Mouse (Mus musculus): Measurements from ENCODE around the gene Surf2. TPM values are rescaled to one million over a fixed set of nuclear protein-coding genes. Genes with fewer than 3 reads are reported as not detected.

Surf2 gene
- polyA plus RNA-seq, 1 experiment from 2014 or later: 48.1 TPM

Other genes with a start within 250 kb of the Surf2 start
- gene Lcn4, start 245.1 kb upstream of the Surf2 start, polyA plus RNA-seq (2016; fragmentation: Nextera tagmentation; extraction: Ambion mirVana): not detected in 2 replicates
- not detected in 2 replicates for gene Abo, start 51.4 kb upstream of the Surf2 start, polyA plus RNA-seq (2016; fragmentation: Nextera tagmentation; extraction: Ambion mirVana)
- 21.6 and 23.8 TPM in 2 replicates for gene Surf6, start 13.5 kb upstream of the Surf2 start, polyA plus RNA-seq (2016; fragmentation: Nextera tagmentation; extraction: Ambion mirVana)
- 30.0 and 32.1 TPM in 2 replicates for gene Med22, start 5.7 kb upstream of the Surf2 start, polyA plus RNA-seq (2016; fragmentation: Nextera tagmentation; extraction: Ambion mirVana)
- 560 and 587 TPM in 2 replicates for gene Rpl7a, start 5.6 kb upstream of the Surf2 start, polyA plus RNA-seq (2016; fragmentation: Nextera tagmentation; extraction: Ambion mirVana)
- 41.6 and 42.5 TPM in 2 replicates for gene Surf1, start 163 bp downstream of the Surf2 start, polyA plus RNA-seq (2016; fragmentation: Nextera tagmentation; extraction: Ambion mirVana)
- gene Surf4, start 17.6 kb downstream of the Surf2 start, polyA plus RNA-seq (2016; fragmentation: Nextera tagmentation; extraction: Ambion mirVana): 120 and 124 TPM in 2 replicates
- gene Stkld1, start 17.7 kb downstream of the Surf2 start, polyA plus RNA-seq (2016; fragmentation: Nextera tagmentation; extraction: Ambion mirVana): 0.06 and 0.14 TPM in 2 replicates
- 33.8 and 35.2 TPM in 2 replicates for gene Rexo4, start 48.0 kb downstream of the Surf2 start, polyA plus RNA-seq (2016; fragmentation: Nextera tagmentation; extraction: Ambion mirVana)
- 0.96 and 1.1 TPM in 2 replicates for gene Adamts13, start 57.0 kb downstream of the Surf2 start, polyA plus RNA-seq (2016; fragmentation: Nextera tagmentation; extraction: Ambion mirVana)
- 16.5 and 19.1 TPM in 2 replicates for gene Cacfd1, start 93.6 kb downstream of the Surf2 start, polyA plus RNA-seq (2016; fragmentation: Nextera tagmentation; extraction: Ambion mirVana)
- 0.31 and 0.36 TPM in 2 replicates for gene Slc2a6, start 111.6 kb downstream of the Surf2 start, polyA plus RNA-seq (2016; fragmentation: Nextera tagmentation; extraction: Ambion mirVana)
- 0.14 and 0.90 TPM in 2 replicates for gene Mymk, start 155.8 kb downstream of the Surf2 start, polyA plus RNA-seq (2016; fragmentation: Nextera tagmentation; extraction: Ambion mirVana)
- 0.77 and 1.3 TPM in 2 replicates for gene Adamtsl2, start 163.0 kb downstream of the Surf2 start, polyA plus RNA-seq (2016; fragmentation: Nextera tagmentation; extraction: Ambion mirVana)
- 0.08 TPM in 1 of 2 replicates, not detected in the other for gene Fam163b, start 226.1 kb downstream of the Surf2 start, polyA plus RNA-seq (2016; fragmentation: Nextera tagmentation; extraction: Ambion mirVana)
- 0.05 and 0.12 TPM in 2 replicates for gene Dbh, start 248.9 kb downstream of the Surf2 start, polyA plus RNA-seq (2016; fragmentation: Nextera tagmentation; extraction: Ambion mirVana)